Mouse (Mus musculus) limb, embryonic 10.5 days (tissue): ENCODE data around the gene Osbpl3. TPM values are rescaled to one million over a fixed set of nuclear protein-coding genes. Genes with fewer than 3 reads are reported as not detected.
"Not testable (repeated sequence)": the region's sequence is repeated elsewhere in the genome, so short reads cannot be mapped to it uniquely, and the experiment has no call there.

Experiments
- DNase-seq: peaks from one replicate; pipeline ENCODE4 v3.0.0-alpha.2; 2017; ENCODE audit warnings: low spot score
- H3K27ac ChIP-seq: fragments of 300-500 bp; sonication (generic); 2 replicates; pipeline ENCODE4 v1.5.1; 2016; ENCODE audit warnings: mild to moderate bottlenecking
- H3K27me3 ChIP-seq: fragments of 300-500 bp; sonication (generic); 2 replicates; pipeline ENCODE4 v1.6.1; 2016; ENCODE audit warnings: low read depth, mild to moderate bottlenecking; ENCODE audit not compliant: poor library complexity, severe bottlenecking
- H3K36me3 ChIP-seq: fragments of 300-500 bp; sonication (generic); 2 replicates; pipeline ENCODE4 v1.6.1; 2016; ENCODE audit warnings: mild to moderate bottlenecking, moderate library complexity
- H3K4me1 ChIP-seq: fragments of 300-500 bp; sonication (generic); 2 replicates; pipeline ENCODE4 v1.6.1; 2016
- H3K4me3 ChIP-seq: fragments of 300-500 bp; sonication (generic); 2 replicates; pipeline ENCODE4 v1.5.1; 2016; ENCODE audit warnings: mild to moderate bottlenecking, moderate library complexity
- H3K9me3 ChIP-seq: fragments of 300-500 bp; sonication (generic); replicated peaks from 2 replicates; pipeline ENCODE4 v1.6.1; 2016; ENCODE audit warnings: mild to moderate bottlenecking
- whole genome bisulfite sequencing: fragments of 180-500 bp; shearing (Covaris S2); methylation state at CpG from one replicate; pipeline ENCODE4 v1.1.7; 2016; 5-methylcytosine and 5-hydroxymethylcytosine counted together
- polyA plus RNA-seq: library from polyadenylated mRNA; unstranded; fragments of >200 nt; fragmentation: Nextera tagmentation; extraction: Ambion mirVana; gene quantifications from 2 replicates; pipeline ENCODE4 v1.2.1, GENCODE M21; 2016

Osbpl3 gene
- polyA plus RNA-seq, 1 experiment from 2014 or later, result 7.0 TPM

GRCm38 (mm10) chr6:50440197-50440596 is 15.8 kb downstream of the Osbpl3 start:
- H3K9me3 ChIP-seq, result no peaks in the 10 kb centered on the region
- H3K27ac ChIP-seq, result no peak overlapping the region
- WGBS, result 89% methylated on average over 7 of the region's 7 CpGs
- no peak overlapping the region for H3K4me3 ChIP-seq
- no peaks in the 10 kb centered on the region for H3K27me3 ChIP-seq
- H3K36me3 ChIP-seq, result no peaks in the 10 kb centered on the region
- DNase-seq, result no peak
- H3K4me1 ChIP-seq, result no peaks in the 10 kb centered on the region

DNA sequence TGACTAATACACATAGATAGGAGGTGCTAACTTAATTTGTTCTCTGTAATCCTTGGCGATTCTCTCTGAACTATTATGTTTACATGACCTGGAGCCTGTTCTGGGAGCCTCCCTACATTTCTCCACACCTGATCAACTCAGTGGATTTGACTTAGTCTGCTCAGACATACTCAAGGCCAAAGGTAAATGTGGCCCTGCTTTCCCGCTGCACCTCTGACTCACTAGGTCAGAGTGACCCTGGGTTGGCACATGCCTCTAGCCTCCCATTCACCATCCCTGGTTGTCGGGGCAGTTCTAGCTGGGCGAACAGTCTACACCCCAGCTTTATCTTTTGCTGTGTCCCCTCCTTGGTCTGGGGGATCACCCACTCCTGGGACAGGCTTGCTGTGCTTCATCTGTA is 17.1 kb downstream of the Osbpl3 start:
- not testable (repeated sequence) for H3K4me3 ChIP-seq, DNase-seq, H3K9me3 ChIP-seq, H3K27ac ChIP-seq, H3K27me3 ChIP-seq, H3K36me3 ChIP-seq, H3K4me1 ChIP-seq
- 96% methylated on average over 4 of the region's 4 CpGs for WGBS

- H3K27me3 ChIP-seq, result no peaks in the 10 kb centered on the region
- H3K36me3 ChIP-seq, result no peaks in the 10 kb centered on the region
- H3K4me3 ChIP-seq, result no peak overlapping the region
- H3K4me1 ChIP-seq, result no peaks in the 10 kb centered on the region
- no peaks in the 10 kb centered on the region for H3K9me3 ChIP-seq
- DNase-seq, result no peak
- WGBS, result 95% methylated on average over 2 of the region's 2 CpGs
- no peak overlapping the region for H3K27ac ChIP-seq
Measured at GRCm38 (mm10) chr6:50437815-50438214, 18.2 kb downstream of the Osbpl3 start.

DNA sequence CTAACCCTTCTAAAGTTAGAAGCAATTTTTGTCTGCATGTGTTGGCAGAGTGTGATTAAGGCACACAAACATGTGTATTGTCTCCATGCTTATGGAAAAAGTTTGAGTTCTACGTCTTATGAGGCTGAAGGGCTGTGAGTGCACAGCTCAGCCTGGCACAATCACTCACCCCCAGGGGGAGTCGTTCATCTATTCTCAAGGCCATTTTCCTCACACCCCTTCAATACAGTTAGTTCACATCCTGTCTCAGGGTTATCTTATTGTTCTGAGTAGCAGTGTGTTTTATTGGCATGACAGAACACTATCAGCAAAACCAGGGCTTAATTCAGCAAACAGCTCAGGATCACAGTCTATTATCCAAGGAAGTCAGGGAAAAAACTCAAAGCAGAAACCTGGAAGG is 19.3 kb downstream of the Osbpl3 start:
- Histone ChIP-seq H3K4me3 (no peak overlapping the region), H3K4me1 (no peaks in the 10 kb centered on the region), H3K27me3 (no peaks in the 10 kb centered on the region), H3K36me3 (no peaks in the 10 kb centered on the region), H3K27ac (no peak overlapping the region), H3K9me3 (no peaks in the 10 kb centered on the region)
- no peak for DNase-seq
- WGBS, result 77% methylated on average over 2 of the region's 2 CpGs

- WGBS, result 82% methylated on average over 5 of the region's 5 CpGs
- Histone ChIP-seq H3K36me3 (no peaks in the 10 kb centered on the region), H3K27ac (no peak overlapping the region), H3K4me3 (no peak overlapping the region), H3K4me1 (no peaks in the 10 kb centered on the region), H3K9me3 (no peaks in the 10 kb centered on the region), H3K27me3 (no peaks in the 10 kb centered on the region)
- DNase-seq, result no peak
Measured at GRCm38 (mm10) chr6:50432491-50432890, 23.5 kb downstream of the Osbpl3 start.

GRCm38 (mm10) chr6:50429299-50429698 is 26.7 kb downstream of the Osbpl3 start:
- Histone ChIP-seq H3K27me3 (no peaks in the 10 kb centered on the region), H3K9me3 (no peaks in the 10 kb centered on the region), H3K4me3 (no peak overlapping the region), H3K36me3 (no peaks in the 10 kb centered on the region), H3K4me1 (no peaks in the 10 kb centered on the region), H3K27ac (no peak overlapping the region)
- no peak for DNase-seq
- WGBS, result 94% methylated on average over 7 of the region's 7 CpGs

- WGBS, result 91% methylated on average over 11 of the region's 11 CpGs
Measured at GRCm38 (mm10) chr6:50427051-50427732, 28.8 kb downstream of the Osbpl3 start.

GRCm38 (mm10) chr6:50426571-50426970 is 29.4 kb downstream of the Osbpl3 start:
- Histone ChIP-seq H3K9me3 (no peaks in the 10 kb centered on the region), H3K27me3 (no peaks in the 10 kb centered on the region), H3K36me3 (no peaks in the 10 kb centered on the region), H3K27ac (no peak overlapping the region), H3K4me3 (no peak overlapping the region), H3K4me1 (no peaks in the 10 kb centered on the region)
- WGBS, result 89% methylated on average over 4 of the region's 4 CpGs
- DNase-seq, result no peak

More at GRCm38 (mm10) chr6:50427051-50427732, 28.8 kb downstream of the Osbpl3 start:
- no peak for DNase-seq
- no peaks in the 10 kb centered on the region for H3K4me1 ChIP-seq
- no peaks in the 10 kb centered on the region for H3K36me3 ChIP-seq
- no peak overlapping the region for H3K27ac ChIP-seq
- no peaks in the 10 kb centered on the region for H3K9me3 ChIP-seq
- no peak overlapping the region for H3K4me3 ChIP-seq
- H3K27me3 ChIP-seq, result no peaks in the 10 kb centered on the region

DNA sequence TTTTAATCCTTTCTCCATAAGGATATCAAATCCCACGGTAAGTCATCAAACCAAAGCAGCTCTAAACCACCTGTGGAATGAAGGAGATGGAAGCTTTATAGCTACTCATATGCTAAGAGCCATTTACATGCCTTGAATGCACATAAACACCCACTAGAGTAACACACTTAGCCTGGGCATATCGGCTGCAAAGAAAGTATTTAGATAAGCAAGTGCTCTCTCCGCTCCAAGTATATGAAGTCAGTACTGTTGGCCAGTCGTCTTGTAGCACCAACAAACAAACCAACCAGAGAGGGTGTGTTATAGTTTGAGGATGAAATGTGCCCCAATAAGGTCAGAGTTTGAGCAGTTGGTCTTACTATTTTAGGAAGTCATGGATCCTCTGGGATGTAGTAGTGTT is 31.7 kb downstream of the Osbpl3 start:
- no peaks in the 10 kb centered on the region for H3K36me3 ChIP-seq
- no peak for DNase-seq
- 92% methylated on average over 4 of the region's 4 CpGs for WGBS
- no peak overlapping the region for H3K4me3 ChIP-seq
- H3K27ac ChIP-seq, result no peak overlapping the region
- H3K4me1 ChIP-seq, result peaks cover 9% of the 10 kb centered on the region; the same call in 1 of the 2 replicates
- no peaks in the 10 kb centered on the region for H3K27me3 ChIP-seq
- no peaks in the 10 kb centered on the region for H3K9me3 ChIP-seq

- H3K36me3 ChIP-seq, result no peaks in the 10 kb centered on the region
- no peak overlapping the region for H3K4me3 ChIP-seq
- H3K27me3 ChIP-seq, result no peaks in the 10 kb centered on the region
- no peak for DNase-seq
- 86% methylated on average over 2 of the region's 2 CpGs for WGBS
- H3K9me3 ChIP-seq, result no peaks in the 10 kb centered on the region
- H3K27ac ChIP-seq, result no peak overlapping the region; the same call in 1 of the 2 replicates
- H3K4me1 ChIP-seq, result peaks cover 10% of the 10 kb centered on the region; the same call in 1 of the 2 replicates
Measured at GRCm38 (mm10) chr6:50420413-50420812, 35.6 kb downstream of the Osbpl3 start.

DNA sequence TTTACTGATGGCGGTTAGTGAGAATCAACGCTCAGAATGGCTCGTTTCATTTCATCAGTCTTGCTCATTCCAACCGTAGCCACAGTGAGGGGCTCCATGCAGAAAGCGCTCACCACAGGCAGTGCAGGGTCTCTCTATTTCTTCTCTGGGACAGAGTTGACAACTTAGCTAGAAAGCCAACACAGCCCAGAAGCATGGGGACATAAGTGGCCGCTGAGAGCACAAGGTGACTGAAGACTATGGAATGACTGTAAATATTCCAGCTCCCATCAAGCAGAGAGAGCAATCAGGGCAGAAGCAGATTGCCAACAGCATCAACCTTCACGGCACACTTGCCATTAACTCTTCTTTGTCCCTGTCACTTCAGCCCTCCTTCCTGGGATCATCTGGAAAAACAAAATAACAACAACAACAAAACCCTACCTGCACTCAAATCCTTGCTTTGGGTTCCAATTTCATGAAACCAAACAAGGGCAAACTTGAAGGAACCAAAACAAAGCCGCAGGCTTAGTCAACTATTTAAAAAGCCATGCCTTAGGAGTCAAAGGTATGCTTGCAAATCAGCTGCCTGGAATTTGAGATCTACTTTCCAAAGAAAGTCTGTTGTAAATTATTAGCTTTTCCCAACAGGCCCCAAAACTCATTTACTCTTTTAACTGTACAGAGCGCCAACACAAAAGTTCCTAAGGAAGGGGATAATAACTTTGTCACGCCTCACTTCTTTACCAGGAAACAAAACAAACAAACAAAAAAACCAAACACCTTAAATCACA is 36.3 kb downstream of the Osbpl3 start:
- no peak for DNase-seq
- 86% methylated on average over 10 of the region's 10 CpGs for WGBS
- peak overlapping the region; percentile 27; the same call in 1 of the 2 replicates for H3K27ac ChIP-seq

DNA sequence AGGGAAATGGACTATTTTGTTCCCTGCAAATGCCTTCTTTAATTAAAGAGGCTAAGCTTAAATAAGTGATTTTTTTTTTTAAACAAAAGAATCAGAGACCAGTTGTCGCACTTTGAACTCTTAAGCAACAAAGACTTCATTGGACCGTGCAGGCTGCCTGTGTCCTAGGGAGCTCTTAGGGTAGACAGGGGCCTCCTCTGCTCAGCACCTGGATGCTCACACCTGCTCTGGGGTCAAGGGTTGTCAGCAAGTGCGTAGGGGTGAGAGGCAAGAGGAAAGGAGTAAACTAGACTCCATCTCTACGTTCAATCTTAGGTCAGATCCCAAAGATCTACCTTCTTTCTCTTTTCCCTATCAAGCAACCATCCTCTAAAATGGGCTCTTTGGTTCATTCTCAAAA is 37.0 kb downstream of the Osbpl3 start:
- Histone ChIP-seq H3K27ac (no peak overlapping the region), H3K27me3 (no peaks in the 10 kb centered on the region), H3K9me3 (no peaks in the 10 kb centered on the region), H3K4me1 (peaks cover 10% of the 10 kb centered on the region; the same call in 1 of the 2 replicates), H3K4me3 (no peak overlapping the region), H3K36me3 (no peaks in the 10 kb centered on the region)
- DNase-seq, result no peak
- WGBS, result 96% methylated on average over 4 of the region's 4 CpGs

More for the DNA sequence above, 36.3 kb downstream of the Osbpl3 start:
- no peaks in the 10 kb centered on the region for H3K9me3 ChIP-seq
- peaks cover 10% of the 10 kb centered on the region; the same call in 1 of the 2 replicates for H3K4me1 ChIP-seq
- H3K4me3 ChIP-seq, result no peak overlapping the region
- H3K36me3 ChIP-seq, result no peaks in the 10 kb centered on the region
- H3K27me3 ChIP-seq, result no peaks in the 10 kb centered on the region

- WGBS, result 95% methylated on average over 5 of the region's 5 CpGs
- Histone ChIP-seq H3K27me3 (no peaks in the 10 kb centered on the region), H3K4me3 (no peak overlapping the region)
Measured at GRCm38 (mm10) chr6:50416854-50417253, 39.1 kb downstream of the Osbpl3 start.

More at GRCm38 (mm10) chr6:50416854-50417253, 39.1 kb downstream of the Osbpl3 start:
- Histone ChIP-seq H3K36me3 (no peaks in the 10 kb centered on the region), H3K4me1 (peaks cover 14% of the 10 kb centered on the region), H3K9me3 (no peaks in the 10 kb centered on the region), H3K27ac (no peak overlapping the region)
- DNase-seq, result no peak
